Mouse (Mus musculus): ENCODE results near the gene Hmx3.

DNA sequence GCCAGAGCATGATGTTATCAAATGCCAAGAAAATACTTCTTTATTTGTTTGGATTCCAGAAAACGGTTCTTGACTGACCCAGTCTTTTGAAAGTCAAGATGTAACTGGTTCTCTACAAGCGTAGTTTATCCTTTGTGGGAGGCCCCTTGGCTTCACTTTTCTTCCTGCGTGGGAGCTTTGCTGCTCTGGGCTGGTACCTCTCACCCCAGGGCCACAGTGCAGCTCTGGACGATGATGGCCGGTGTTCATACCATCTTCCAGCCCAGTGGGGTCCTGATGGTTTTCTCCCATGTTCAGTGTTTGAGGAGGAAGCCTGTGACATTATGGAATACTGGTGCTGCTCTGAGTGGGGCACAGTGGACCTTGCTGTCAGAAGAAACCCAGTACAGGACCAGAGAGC lies 4.8 kb downstream of the Hmx3 start:
- TF ChIP-seq GATA1 (IDR thresholded peaks at IDR 0.05; ENCODE audit: borderline replicate concordance, low read length) (no peak), FLI1 (IDR thresholded peaks at IDR 0.05; ENCODE audit: low read length) (no peak)
